ENCODE assay signal across 8 mouse cellular contexts in genomic region chr6:117427351-117428142, GRCm38 (mm10).
DNase-seq lines count a peak whose midpoint lies in the region; ATAC-seq and TF ChIP-seq lines count a peak whose summit lies in the region.
"Had no signal": no experiment of that assay in that cellular context is flagged by ENCODE, and none has a peak within 500 bp of the region (broad histone marks: within the 10 kb centered on the region; RNA-seq: fewer than 3 reads in every experiment).

No protein-coding gene starts in this region.

- DNase-seq in midbrain, embryonic 10.5 days (ENCODE audit: low spot score): peak; percentile 50
- no peak for DNase-seq in forebrain, postnatal 0 days
- DNase-seq in limb, embryonic 10.5 days (ENCODE audit: low spot score): peak; percentile 49
- no peak for DNase-seq in spleen, postnatal 10 days (ENCODE audit: low spot score in 2 of 2)

- no peaks in the 10 kb centered on the region for H3K27me3 ChIP-seq in midbrain, embryonic 10.5 days (ENCODE audit: low read depth, poor library complexity, severe bottlenecking)
- H3K27me3 ChIP-seq in midbrain, embryonic 13.5 days: no peaks in the 10 kb centered on the region
- no peaks in the 10 kb centered on the region for H3K27me3 ChIP-seq in forebrain, postnatal 0 days (ENCODE audit: insufficient read depth, low read length)
- 0 out of 2 replicates have a peak, but pooled peaks cover 4% of the 10 kb centered on the region for H3K27me3 ChIP-seq in limb, embryonic 10.5 days (ENCODE audit: low read depth, poor library complexity, severe bottlenecking)
- no peaks in the 10 kb centered on the region for H3K27me3 ChIP-seq in stomach, embryonic 16.5 days (ENCODE audit: control insufficient read depth, insufficient read depth, low read length)
- H3K27me3 ChIP-seq: Patski had no signal

- no peak overlapping the region for H3K9ac ChIP-seq in midbrain, embryonic 13.5 days (replicated peaks)
- no peak overlapping the region for H3K9ac ChIP-seq in forebrain, postnatal 0 days
- no peak overlapping the region for H3K9ac ChIP-seq in stomach, embryonic 16.5 days (ENCODE audit: low read length)

- no peak overlapping the region for H3K4me3 ChIP-seq in midbrain, embryonic 10.5 days
- H3K4me3 ChIP-seq in midbrain, embryonic 13.5 days (replicated peaks): no peak overlapping the region
- no peak overlapping the region for H3K4me3 ChIP-seq in forebrain, postnatal 0 days (ENCODE audit: low read depth, low read length)
- H3K4me3 ChIP-seq in limb, embryonic 10.5 days: no peak overlapping the region
- H3K4me3 ChIP-seq in stomach, embryonic 16.5 days (replicated peaks; ENCODE audit: low read length): no peak overlapping the region

- no peak overlapping the region for H3K4me2 ChIP-seq in midbrain, embryonic 13.5 days (replicated peaks)
- no peak overlapping the region for H3K4me2 ChIP-seq in forebrain, postnatal 0 days (ENCODE audit: low read depth)
- no peak overlapping the region for H3K4me2 ChIP-seq in stomach, embryonic 16.5 days (ENCODE audit: low read depth, low read length)

- H3K4me1 ChIP-seq in midbrain, embryonic 10.5 days: peaks cover 21% of the 10 kb centered on the region
- peaks cover 10% of the 10 kb centered on the region for H3K4me1 ChIP-seq in midbrain, embryonic 13.5 days (replicated peaks)
- no peaks in the 10 kb centered on the region for H3K4me1 ChIP-seq in forebrain, postnatal 0 days (ENCODE audit: insufficient read depth)
- H3K4me1 ChIP-seq in limb, embryonic 10.5 days: peaks cover 57% of the 10 kb centered on the region
- H3K4me1 ChIP-seq in stomach, embryonic 16.5 days (ENCODE audit: control insufficient read depth, insufficient read depth, low read length): peaks cover 13% of the 10 kb centered on the region

- WGBS in midbrain, embryonic 10.5 days: 59% methylated on average over 12 of the region's 12 CpGs
- WGBS in midbrain, embryonic 13.5 days: 54% methylated on average over 12 of the region's 12 CpGs
- WGBS in forebrain, postnatal 0 days: 54% methylated on average over 12 of the region's 12 CpGs
- 20% methylated on average over 12 of the region's 12 CpGs for WGBS in limb, embryonic 10.5 days
- 16% methylated on average over 12 of the region's 12 CpGs for WGBS in stomach, embryonic 16.5 days

- H3K9me3 ChIP-seq in midbrain, embryonic 10.5 days (replicated peaks): no peaks in the 10 kb centered on the region
- no peaks in the 10 kb centered on the region for H3K9me3 ChIP-seq in midbrain, embryonic 13.5 days
- no peaks in the 10 kb centered on the region for H3K9me3 ChIP-seq in forebrain, postnatal 0 days (ENCODE audit: low read length)
- H3K9me3 ChIP-seq in limb, embryonic 10.5 days (replicated peaks): no peaks in the 10 kb centered on the region
- H3K9me3 ChIP-seq in stomach, embryonic 16.5 days (replicated peaks; ENCODE audit: control insufficient read depth, low read length): no peaks in the 10 kb centered on the region

- no peak for TF ChIP-seq CTCF in forebrain, postnatal 0 days (IDR thresholded peaks at IDR 0.05; ENCODE audit: low read depth)

- no peaks in the 10 kb centered on the region for H3K36me3 ChIP-seq in midbrain, embryonic 10.5 days
- H3K36me3 ChIP-seq in midbrain, embryonic 13.5 days: no peaks in the 10 kb centered on the region
- no peaks in the 10 kb centered on the region for H3K36me3 ChIP-seq in forebrain, postnatal 0 days (ENCODE audit: insufficient read depth)
- no peaks in the 10 kb centered on the region for H3K36me3 ChIP-seq in limb, embryonic 10.5 days
- no peaks in the 10 kb centered on the region for H3K36me3 ChIP-seq in stomach, embryonic 16.5 days (ENCODE audit: control insufficient read depth, insufficient read depth, low read length)

- H3K27ac ChIP-seq in midbrain, embryonic 10.5 days (replicated peaks): no peak overlapping the region; the same call in 1 of the 2 replicates
- no peak overlapping the region for H3K27ac ChIP-seq in midbrain, embryonic 13.5 days
- H3K27ac ChIP-seq in forebrain, postnatal 0 days (ENCODE audit: low read depth, low read length): no peak overlapping the region
- H3K27ac ChIP-seq in limb, embryonic 10.5 days: peak overlapping the region; percentile 85
- no peak overlapping the region for H3K27ac ChIP-seq in stomach, embryonic 16.5 days (ENCODE audit: low read length)

- ATAC-seq in midbrain, embryonic 13.5 days: no peak
- peak; percentile 32; the same call in 1 of the 2 replicates for ATAC-seq in forebrain, postnatal 0 days
- ATAC-seq in stomach, embryonic 16.5 days (ENCODE audit: insufficient read depth, low FRiP score): peak; percentile 68
- ATAC-seq in megakaryocyte-erythroid progenitor cell, adult 5-6 weeks (replicated peaks; ENCODE audit: low FRiP score, low TSS enrichment, poor library complexity, severe bottlenecking): no peak
- ATAC-seq: Patski had no signal

Comparison
In these comparisons a context has a peak if more than half of its experiments do, and no peak if none do; other contexts are left out.
1. DNase-seq: peak in midbrain, embryonic 10.5 days (single experiment) and limb, embryonic 10.5 days (single experiment); none in forebrain, postnatal 0 days (single experiment) and spleen, postnatal 10 days (0 of 2).
2. ATAC-seq: peak in forebrain, postnatal 0 days (single experiment) and stomach, embryonic 16.5 days (single experiment); none in midbrain, embryonic 13.5 days (single experiment) and megakaryocyte-erythroid progenitor cell, adult 5-6 weeks (single experiment).